Mouse (Mus musculus) brain, embryonic 14.5 days (tissue): Measurements from ENCODE around the gene Ldb1.

Experiments
- CTCF ChIP-seq: fragments of 200-500 bp; IDR thresholded peaks from 2 replicates; pipeline ENCODE4 v1.5.1; 2012; ENCODE audit warnings: inconsistent platforms, mild to moderate bottlenecking, moderate library complexity, borderline replicate concordance; ENCODE audit not compliant: insufficient read depth, insufficient read length; ENCODE audit errors: extremely low read depth
- POLR2A ChIP-seq: fragments of 200-500 bp; IDR thresholded peaks from 2 replicates; pipeline ENCODE4 v1.6.1; 2012; ENCODE audit warnings: mild to moderate bottlenecking, inconsistent platforms, borderline replicate concordance; ENCODE audit not compliant: poor library complexity, insufficient read depth, insufficient read length, severe bottlenecking; ENCODE audit errors: extremely low read depth

- TF ChIP-seq POLR2A = no peak
- no peak for TF ChIP-seq CTCF
Observed at GRCm38 (mm10) chr19:46005680-46006079, 39.3 kb downstream of the Ldb1 start.
